Mouse (Mus musculus): ENCODE data around the gene BC004004. TPM values are rescaled to one million over a fixed set of nuclear protein-coding genes. Genes with fewer than 3 reads are reported as not detected.

The BC004004 gene
- total and polyA plus RNA-seq, 3 experiments, result 81.8 to 86.3 TPM; not detected in 1

DNA sequence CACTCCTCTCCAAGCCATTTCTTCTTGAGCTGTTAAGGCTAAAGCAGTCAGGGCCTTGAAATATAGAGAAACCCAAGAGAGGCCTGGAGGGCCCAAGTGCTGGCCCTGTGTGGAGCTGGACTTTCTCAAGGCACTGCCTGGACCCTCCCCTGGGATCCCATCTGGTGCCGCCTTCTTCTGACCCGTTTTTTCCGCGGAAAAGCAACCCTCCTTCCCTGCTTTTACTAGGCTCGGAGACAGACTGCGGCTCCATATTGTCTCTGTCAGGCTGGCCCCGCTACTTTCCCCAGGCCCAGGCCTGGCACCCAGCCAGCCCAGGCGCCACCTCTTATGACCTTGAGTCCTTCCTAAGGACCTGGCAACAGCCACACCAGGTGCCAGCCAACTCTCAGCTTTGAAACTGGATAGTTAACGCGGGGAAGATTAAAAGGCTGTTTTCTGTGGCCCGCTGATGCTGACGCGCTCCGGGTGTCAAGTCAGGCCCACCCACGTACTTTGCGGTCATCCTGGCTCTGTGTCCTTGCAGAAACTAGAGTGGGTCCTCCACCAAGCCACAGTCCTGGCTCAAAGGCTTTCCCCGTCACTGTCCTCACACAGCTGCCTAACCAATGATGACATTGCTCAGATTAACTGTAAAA lies 87.4 kb downstream of the BC004004 start:
- DNase-seq (ENCODE audit: low read depth, low spot score), result no peak
- peaks cover 0 to 2% of the 10 kb centered on the region in 2 experiments; a peak in 2 of 4 replicates for H3K36me3 ChIP-seq (ENCODE audit: control insufficient read depth in 1 of 2, insufficient read depth in 2 of 2, low read length in 2 of 2)
- H3K9ac ChIP-seq (ENCODE audit: control insufficient read depth, low read depth, low read length, poor library complexity, severe bottlenecking), result no peak overlapping the region
- no peak for TF ChIP-seq POLR2AphosphoS5 (IDR thresholded peaks at IDR 0.05; ENCODE audit: borderline replicate concordance, low read depth, low read length)
- TF ChIP-seq CTCF (IDR thresholded peaks at IDR 0.05 in 2 of 3, conservative IDR thresholded peaks at IDR 0.05 in 1 of 3; ENCODE audit: control insufficient read depth in 1 of 3, insufficient read depth in 1 of 3, low read depth in 2 of 3, low read length in 3 of 3, poor library complexity in 1 of 3, severe bottlenecking in 1 of 3), result no peak
- no peak for TF ChIP-seq USF1 (IDR thresholded peaks at IDR 0.05; ENCODE audit: low read depth, low read length)
- TF ChIP-seq MEF2A (IDR thresholded peaks at IDR 0.05; ENCODE audit: extremely low read depth, insufficient replicate concordance, low read depth, low read length, poor library complexity, severe bottlenecking), result no peak
- TF ChIP-seq E2F4 (IDR thresholded peaks at IDR 0.05; ENCODE audit: borderline replicate concordance, low read depth, low read length), result no peak
- no peak for TF ChIP-seq TAL1 (IDR thresholded peaks at IDR 0.05; ENCODE audit: low read length)
- no peak for TF ChIP-seq ELF1 (IDR thresholded peaks at IDR 0.05; ENCODE audit: low read depth, low read length)
- no peak for TF ChIP-seq MYC (IDR thresholded peaks at IDR 0.05; ENCODE audit: low read depth, low read length)
- no peak for TF ChIP-seq MAFK (IDR thresholded peaks at IDR 0.05; ENCODE audit: borderline replicate concordance, low read depth, low read length)
- no peak for TF ChIP-seq POLR2AphosphoS2 (IDR thresholded peaks at IDR 0.05; ENCODE audit: low read length)
- TF ChIP-seq CHD2 (IDR thresholded peaks at IDR 0.05; ENCODE audit: low read length), result no peak
- TF ChIP-seq GABPA (IDR thresholded peaks at IDR 0.05; ENCODE audit: low read depth, low read length), result no peak
- TF ChIP-seq RCOR1 (IDR thresholded peaks at IDR 0.05; ENCODE audit: low read depth, low read length), result no peak
- no peak for TF ChIP-seq USF2 (IDR thresholded peaks at IDR 0.05; ENCODE audit: borderline replicate concordance in 1 of 2, insufficient read depth in 1 of 2, low read depth in 1 of 2, low read length in 2 of 2)
- no peak for TF ChIP-seq ZKSCAN1 (IDR thresholded peaks at IDR 0.05; ENCODE audit: low read depth, low read length)
- H3K4me3 ChIP-seq (ENCODE audit: control insufficient read depth in 1 of 2, insufficient read depth in 1 of 2, low read depth in 2 of 2, low read length in 2 of 2), result no peak overlapping the region
- H3K79me2 ChIP-seq (ENCODE audit: control insufficient read depth, insufficient read depth, low read length, poor library complexity), result no peaks in the 10 kb centered on the region
- H3K9me3 ChIP-seq (replicated peaks; ENCODE audit: insufficient read depth, low read length), result no peaks in the 10 kb centered on the region
- peaks cover 2% of the 10 kb centered on the region in 2 experiments; a peak in 2 of 4 replicates for H3K27me3 ChIP-seq (ENCODE audit: control insufficient read depth in 1 of 2, insufficient read depth in 2 of 2, low read length in 2 of 2)
- H3K4me1 ChIP-seq (ENCODE audit: control insufficient read depth in 1 of 2, insufficient read depth in 2 of 2, low read length in 2 of 2), result peaks cover 0 to 2% of the 10 kb centered on the region in 2 experiments; a peak in 2 of 4 replicates
- no peak overlapping the region for H3K27ac ChIP-seq (ENCODE audit: control insufficient read depth, low read depth, low read length)

DNA sequence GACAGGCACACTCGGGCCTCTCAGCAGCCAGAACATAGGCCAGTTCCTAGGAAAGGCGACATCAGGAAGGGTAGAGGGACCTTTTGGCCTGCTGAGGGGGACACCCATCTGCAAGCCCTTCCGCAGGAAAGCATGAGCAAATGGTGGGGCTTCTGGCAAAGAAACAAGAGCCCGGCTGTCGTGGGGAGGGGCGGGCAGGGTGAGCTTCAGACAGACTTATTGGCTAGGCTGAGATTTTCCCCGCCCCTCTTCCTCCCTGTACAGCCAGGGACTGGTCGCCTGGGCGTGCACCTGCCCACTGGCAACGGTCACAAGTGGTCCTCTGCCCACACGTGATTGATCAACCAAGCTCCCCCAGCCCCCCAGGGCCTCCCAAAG lies 87.9 kb downstream of the BC004004 start:
- Histone ChIP-seq H3K9me3 (replicated peaks; ENCODE audit: insufficient read depth, low read length) (no peaks in the 10 kb centered on the region), H3K9ac (ENCODE audit: control insufficient read depth, low read depth, low read length, poor library complexity, severe bottlenecking) (no peak overlapping the region), H3K36me3 (ENCODE audit: control insufficient read depth in 1 of 2, insufficient read depth in 2 of 2, low read length in 2 of 2) (peaks cover 0 to 7% of the 10 kb centered on the region in 2 experiments; a peak in 2 of 4 replicates), H3K4me1 (ENCODE audit: control insufficient read depth in 1 of 2, insufficient read depth in 2 of 2, low read length in 2 of 2) (peaks cover 0 to 7% of the 10 kb centered on the region in 2 experiments; a peak in 2 of 4 replicates), H3K79me2 (ENCODE audit: control insufficient read depth, insufficient read depth, low read length, poor library complexity) (no peaks in the 10 kb centered on the region), H3K4me3 (ENCODE audit: control insufficient read depth in 1 of 2, insufficient read depth in 1 of 2, low read depth in 2 of 2, low read length in 2 of 2) (no peak overlapping the region), H3K27me3 (ENCODE audit: control insufficient read depth in 1 of 2, insufficient read depth in 2 of 2, low read length in 2 of 2) (peaks cover 2% of the 10 kb centered on the region in 2 experiments; a peak in 2 of 4 replicates), H3K27ac (ENCODE audit: control insufficient read depth, low read depth, low read length) (no peak overlapping the region)
- no peak for DNase-seq (ENCODE audit: low read depth, low spot score)
- TF ChIP-seq UBTF (IDR thresholded peaks at IDR 0.05; ENCODE audit: borderline replicate concordance, insufficient read depth, low read depth, low read length) (no peak), MXI1 (IDR thresholded peaks at IDR 0.05; ENCODE audit: low read depth, low read length) (no peak)

Measured in MEL (cell line).